Mouse (Mus musculus) testis, postnatal 14 days (tissue): Measurements from ENCODE around the gene Olfr1276.

Source experiments
- DNase-seq: peaks from one replicate; pipeline ENCODE4 v3.0.0; 2021; ENCODE audit warnings: low spot score

The Olfr1276 gene

DNA sequence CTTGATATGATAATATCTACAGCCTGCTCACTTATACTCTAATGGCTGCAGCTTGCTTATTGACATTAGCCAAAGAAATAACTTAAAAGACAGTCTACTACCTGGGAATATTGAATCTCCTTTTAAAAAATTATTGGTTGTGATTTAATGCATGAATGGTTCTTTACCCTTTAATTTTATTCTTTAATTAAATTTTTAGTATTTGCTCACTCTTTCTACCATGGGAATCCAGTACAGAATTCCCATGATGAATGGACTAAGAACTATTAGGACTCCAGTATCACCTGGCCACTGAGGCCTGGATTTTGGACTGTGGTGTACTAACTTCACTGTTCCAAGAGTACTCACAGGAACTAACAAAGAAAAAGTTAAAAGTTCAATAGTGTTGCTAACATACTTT, at the start of gene Olfr1276:
Gene Olfr1276, plus strand, starts transcription at position 301 of the 400 bp plus-strand sequence.
- DNase-seq = no peak

DNA sequence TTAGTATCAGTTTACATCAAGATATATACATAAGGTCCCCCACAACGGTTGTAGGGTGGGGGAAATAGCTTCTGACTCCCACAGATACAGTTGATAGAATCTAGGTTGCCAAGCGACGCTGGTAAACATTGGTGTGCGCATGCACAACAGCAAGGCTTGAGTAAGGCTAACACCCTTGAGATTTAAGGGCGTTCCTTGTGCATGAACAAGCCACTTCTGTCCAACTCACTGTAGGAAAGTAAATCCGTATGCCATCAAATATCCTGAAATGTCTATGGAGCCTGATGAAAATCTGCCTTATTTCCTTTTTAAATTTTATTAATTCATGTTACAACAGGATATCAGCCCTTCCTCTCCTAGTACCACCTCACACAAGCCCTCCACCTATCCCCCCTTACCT, 24.8 kb upstream of the Olfr1276 start, which contains the start of gene 4930430A15Rik:
Gene 4930430A15Rik, minus strand, starts transcription at position 101 of the 400 bp plus-strand sequence.
- no peak for DNase-seq

DNA sequence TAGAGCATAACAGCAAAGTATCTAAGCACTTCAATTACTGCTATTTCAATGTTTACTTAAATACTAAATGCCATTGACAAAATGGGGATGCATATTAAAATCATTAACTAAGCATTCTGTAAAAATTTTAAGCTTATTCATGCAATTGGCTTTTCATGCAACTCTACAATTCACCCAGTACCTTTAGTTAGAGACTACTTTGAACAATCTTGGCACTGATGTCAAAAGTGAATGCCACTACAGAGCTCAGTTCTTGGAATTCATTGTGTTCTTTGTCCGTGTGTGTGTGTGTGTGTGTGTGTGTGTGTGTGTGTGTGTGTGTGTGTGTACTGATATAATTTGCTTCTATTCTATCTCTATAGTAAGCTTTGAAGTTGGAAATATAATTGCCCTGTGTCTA, 19.1 kb upstream of the Olfr1276 start, which contains the start of gene Olfr1275:
Gene Olfr1275, minus strand, starts transcription at position 101 of the 400 bp plus-strand sequence.
- no peak for DNase-seq

GRCm38 (mm10) chr2:111274006-111274405, 19.7 kb downstream of the Olfr1276 start, which contains the start of gene Olfr1277:
Gene Olfr1277 (minus strand): TSS chr2:111274106.
- no peak for DNase-seq

DNA sequence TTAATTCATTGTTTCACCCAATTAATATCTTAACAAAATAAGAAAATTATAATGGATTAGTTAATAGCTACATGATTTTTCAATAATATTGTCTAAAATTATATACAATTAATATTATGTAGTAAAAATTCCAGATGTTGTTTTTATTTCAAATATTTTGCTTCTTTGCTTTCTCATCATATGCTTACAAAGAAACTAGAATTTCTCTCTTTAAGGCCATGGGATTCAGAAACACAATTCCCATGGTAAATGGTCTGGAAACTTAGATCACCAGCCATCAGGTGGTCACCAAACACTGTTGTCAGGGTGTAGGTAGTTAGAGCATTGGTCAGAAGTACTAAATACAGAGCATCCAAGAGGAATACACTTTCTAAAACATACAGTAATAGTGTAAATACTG, 35.5 kb downstream of the Olfr1276 start, which contains the start of gene Olfr1278:
Gene Olfr1278, plus strand, starts transcription at position 301 of the 400 bp plus-strand sequence.
- no peak for DNase-seq

DNA sequence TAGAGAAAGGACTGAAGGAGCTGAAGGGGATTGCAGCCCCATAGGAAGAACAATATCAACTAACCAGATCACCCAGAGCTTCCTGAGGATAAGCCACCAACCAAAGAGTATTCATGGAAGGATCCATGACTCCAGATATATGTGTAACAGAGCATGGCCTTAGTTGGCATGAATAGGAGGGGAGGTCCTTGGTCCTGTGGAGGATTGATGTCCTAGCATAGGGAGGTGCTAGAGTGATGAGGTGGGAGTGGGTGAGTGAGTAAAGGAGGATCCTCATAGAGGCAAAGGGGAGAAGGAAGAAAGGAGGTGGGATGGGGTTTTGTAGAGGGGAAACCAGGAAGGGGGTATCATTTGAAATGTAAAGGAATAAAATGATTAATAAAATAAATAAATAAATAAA, 44.2 kb downstream of the Olfr1276 start:
- DNase-seq = no peak

GRCm38 (mm10) chr2:111300374-111300773, 46.1 kb downstream of the Olfr1276 start, which contains the start of gene Olfr1279:
Gene Olfr1279 (plus strand): TSS chr2:111300635.
- DNase-seq = no peak
